Mouse (Mus musculus) embryonic stem cell, embryonic (primary cell): ENCODE results near the gene Myadm.

Experiments used
- CTCF ChIA-PET, 4 experiments: fragments of 300-600 bp in 2 of 4; fragments of 350-600 bp in 2 of 4; sonication (Branson Sonifier 250); formaldehyde crosslinking; loops; one replicate each; lab custom pipeline; 2022; ENCODE audit warnings: inconsistent platforms in 2 of 4; lab: Charles Lee
- POLR2A ChIA-PET, 4 experiments: fragments of 300-600 bp in 2 of 4; fragments of 350-600 bp in 2 of 4; sonication (Branson Sonifier 250); formaldehyde crosslinking; loops; one replicate each; lab custom pipeline; 2022; ENCODE audit warnings: antibody characterized with exemption in 4 of 4, inconsistent platforms in 1 of 4; lab: Charles Lee

Myadm gene

GRCm38 (mm10) chr7:3300891-3301627, 12.2 kb downstream of the Myadm start:
- ChIA-PET POLR2A (interaction anchor here (0.5 to 9.3 kb wide), 65 partner anchors 8 to 1714 kb away, joined by 3 to 127 read pairs (median 5); partner anchors contain the start of genes Myadm (in 4 of the 4), Prkcg (in 4 of the 4), Cacng6 (in 1 of the 4) and Cox6b2 (in 1 of the 4)), CTCF (interaction anchor here (0.5 to 3.5 kb wide), 46 partner anchors 9 to 316 kb away, joined by 3 to 43 read pairs (median 4); partner anchors contain the start of genes Cacng7 (in 1 of the 4), Myadm (in 1 of the 4), Ndufa3 (in 1 of the 4) and Prkcg (in 1 of the 4))

- ChIA-PET POLR2A (interaction anchor here (0.7 to 9.3 kb wide), 38 partner anchors 8 to 343 kb away, joined by 3 to 127 read pairs (median 5); partner anchors contain the start of genes Myadm (in 3 of the 4), Prkcg (in 3 of the 4) and Cacng6 (in 1 of the 4)), CTCF (interaction anchor here (0.6 to 3.5 kb wide), 11 partner anchors 10 to 150 kb away, joined by 3 to 43 read pairs (median 4); partner anchors contain the start of genes Myadm (in 1 of the 4) and Prkcg (in 1 of the 4))
Observed at GRCm38 (mm10) chr7:3301628-3302555, 13.0 kb downstream of the Myadm start.

- POLR2A ChIA-PET, result interaction anchor here (0.5 to 9.3 kb wide), 40 partner anchors 8 to 277 kb away, joined by 3 to 127 read pairs (median 5); partner anchors contain the start of genes Myadm (in 3 of the 4) and Prkcg (in 3 of the 4)
- CTCF ChIA-PET, result interaction anchor here (0.6 to 3.5 kb wide), 14 partner anchors 9 to 96 kb away, joined by 3 to 43 read pairs (median 3); partner anchors contain the start of genes Myadm (in 1 of the 4) and Prkcg (in 1 of the 4)
Observed at GRCm38 (mm10) chr7:3302556-3303275, 13.8 kb downstream of the Myadm start.

GRCm38 (mm10) chr7:3303276-3303781, 14.4 kb downstream of the Myadm start:
- POLR2A ChIA-PET, result interaction anchor here (0.5 to 9.3 kb wide), 58 partner anchors 9 to 1806 kb away, joined by 3 to 127 read pairs (median 4); partner anchors contain the start of genes Myadm (in 3 of the 4), Prkcg (in 3 of the 4), Leng8 (in 1 of the 4) and Shisa7 (in 1 of the 4)
- CTCF ChIA-PET, result interaction anchor here (0.5 to 1.7 kb wide), 27 partner anchors 8 to 313 kb away, joined by 3 to 19 read pairs (median 4); partner anchors contain the start of gene Cacng6 (in 1 of the 4)

GRCm38 (mm10) chr7:3303789-3304188, 14.9 kb downstream of the Myadm start:
- CTCF ChIA-PET, result interaction anchor here (0.5 to 1.7 kb wide), 20 partner anchors 8 to 313 kb away, joined by 3 to 19 read pairs (median 4); partner anchors contain the start of gene Cacng6 (in 1 of the 4)

GRCm38 (mm10) chr7:3304298-3304697, 15.4 kb downstream of the Myadm start:
- CTCF ChIA-PET, result interaction anchor here in 2 of 4 experiments (1.0 to 1.5 kb wide), 5 partner anchors 27 to 66 kb away, joined by 3 to 5 read pairs (median 3); no protein-coding TSS in a partner anchor
- POLR2A ChIA-PET, result interaction anchor here in 3 of 4 experiments (1.0 to 9.3 kb wide), 25 partner anchors 10 to 832 kb away, joined by 3 to 127 read pairs (median 7); partner anchors contain the start of genes Myadm (in 2 of the 3), Prkcg (in 2 of the 3) and Leng8 (in 1 of the 3)

More at GRCm38 (mm10) chr7:3303789-3304188, 14.9 kb downstream of the Myadm start:
- POLR2A ChIA-PET, result interaction anchor here (0.6 to 9.3 kb wide), 57 partner anchors 10 to 1806 kb away, joined by 3 to 127 read pairs (median 4); partner anchors contain the start of genes Myadm (in 3 of the 4), Prkcg (in 3 of the 4), Leng8 (in 1 of the 4) and Shisa7 (in 1 of the 4)

- CTCF ChIA-PET, result no interaction called here
- POLR2A ChIA-PET, result interaction anchor here in 2 of 4 experiments (1.0 to 2.8 kb wide), 5 partner anchors 8 to 25 kb away, joined by 3 to 16 read pairs (median 7); no protein-coding TSS in a partner anchor
Observed at GRCm38 (mm10) chr7:3306400-3306799, 17.5 kb downstream of the Myadm start.

- CTCF ChIA-PET, result interaction anchor here in 1 of 4 experiments (0.7 kb wide), 1 partner anchor 136 kb away, joined by 3 read pairs; no protein-coding TSS in a partner anchor
- POLR2A ChIA-PET, result interaction anchor here in 2 of 4 experiments (0.9 to 1.4 kb wide), 2 partner anchors 9 to 265 kb away, joined by 4 read pairs; no protein-coding TSS in a partner anchor
Observed at GRCm38 (mm10) chr7:3308646-3309045, 19.8 kb downstream of the Myadm start.

GRCm38 (mm10) chr7:3310233-3310632, 21.4 kb downstream of the Myadm start:
- ChIA-PET POLR2A (interaction anchor here in 2 of 4 experiments (0.8 to 1.5 kb wide), 6 partner anchors 9 to 37 kb away, joined by 3 to 6 read pairs (median 4); no protein-coding TSS in a partner anchor), CTCF (interaction anchor here (0.5 to 1.4 kb wide), 11 partner anchors 10 to 149 kb away, joined by 3 to 8 read pairs (median 3); no protein-coding TSS in a partner anchor)

- ChIA-PET POLR2A (interaction anchor here in 2 of 4 experiments (0.6 to 2.6 kb wide), 12 partner anchors 8 to 304 kb away, joined by 3 to 16 read pairs (median 3); partner anchors contain the start of gene Ndufa3 (in 1 of the 2)), CTCF (interaction anchor here in 1 of 4 experiments (0.6 to 1.6 kb wide), 3 partner anchors 11 to 76 kb away, joined by 4 to 6 read pairs (median 5); no protein-coding TSS in a partner anchor)
Observed at GRCm38 (mm10) chr7:3313571-3313970, 24.7 kb downstream of the Myadm start.

- CTCF ChIA-PET, result interaction anchor here in 2 of 4 experiments (0.8 to 1.6 kb wide), 3 partner anchors 12 to 14 kb away, joined by 3 to 6 read pairs (median 5); no protein-coding TSS in a partner anchor
- POLR2A ChIA-PET, result interaction anchor here in 3 of 4 experiments (0.5 to 2.6 kb wide), 14 partner anchors 9 to 303 kb away, joined by 3 to 16 read pairs (median 3); partner anchors contain the start of gene Ndufa3 (in 1 of the 3)
Observed at GRCm38 (mm10) chr7:3314121-3314520, 25.2 kb downstream of the Myadm start.

- POLR2A ChIA-PET, result interaction anchor here in 1 of 4 experiments (1.1 to 2.1 kb wide), 3 partner anchors 17 to 96 kb away, joined by 3 to 6 read pairs (median 3); no protein-coding TSS in a partner anchor
- CTCF ChIA-PET, result no interaction called here
Observed at GRCm38 (mm10) chr7:3317704-3318103, 28.8 kb downstream of the Myadm start.

GRCm38 (mm10) chr7:3320856-3321255, 32.0 kb downstream of the Myadm start:
- POLR2A ChIA-PET, result interaction anchor here in 2 of 4 experiments (0.6 to 1.3 kb wide), 4 partner anchors 31 to 100 kb away, joined by 3 to 7 read pairs (median 3); no protein-coding TSS in a partner anchor
- CTCF ChIA-PET, result interaction anchor here in 1 of 4 experiments (0.6 to 0.7 kb wide), 2 partner anchors 71 to 179 kb away, joined by 4 read pairs; no protein-coding TSS in a partner anchor

- ChIA-PET POLR2A (interaction anchor here in 1 of 4 experiments (0.9 kb wide), 1 partner anchor 9 kb away, joined by 3 read pairs; no protein-coding TSS in a partner anchor), CTCF (no interaction called here)
Observed at GRCm38 (mm10) chr7:3323826-3324225, 34.9 kb downstream of the Myadm start.

GRCm38 (mm10) chr7:3327961-3328360, 39.1 kb downstream of the Myadm start:
- ChIA-PET POLR2A (no interaction called here), CTCF (interaction anchor here in 2 of 4 experiments (0.6 to 0.8 kb wide), 2 partner anchors 112 to 302 kb away, joined by 3 to 7 read pairs; no protein-coding TSS in a partner anchor)
